Mouse (Mus musculus): ENCODE measurements around the gene Olfr1135. TPM values are rescaled to one million over a fixed set of nuclear protein-coding genes. Genes with fewer than 3 reads are reported as not detected.

Olfr1135 gene
- total RNA-seq (2021): not detected
- long read RNA-seq, experiment 1: 0 reads
- long read RNA-seq, experiment 2: 0 reads

GRCm38 (mm10) chr2:87673564-87673963 lies at the start of gene Olfr1135:
TSS of gene Olfr1135 (minus strand) at chr2:87673664.
- no peak for DNase-seq
- intact Hi-C loops (cut with DNase I): no loop called here

- DNase-seq: no peak
- intact Hi-C loops (cut with DNase I): no loop called here
Observed at GRCm38 (mm10) chr2:87713079-87713478, 39.6 kb upstream of the Olfr1135 start, which contains the start of gene Olfr1137. TSS of gene Olfr1137 (minus strand) at chr2:87713179.

- DNase-seq: no peak
- intact Hi-C loops (cut with DNase I): no loop called here
Observed at GRCm38 (mm10) chr2:87693847-87694246, 20.4 kb upstream of the Olfr1135 start, which contains the start of gene Olfr1136. TSS of gene Olfr1136 (minus strand) at chr2:87693947.

- intact Hi-C loops (cut with DNase I): no loop called here
- no peak for DNase-seq
Observed at GRCm38 (mm10) chr2:87658360-87658759, 15.1 kb downstream of the Olfr1135 start, which contains the start of gene Olfr1134. TSS of gene Olfr1134 (minus strand) at chr2:87658460.

GRCm38 (mm10) chr2:87647274-87647673 lies 26.2 kb downstream of the Olfr1135 start, which contains the start of gene Olfr1133:
TSS of gene Olfr1133 (minus strand) at chr2:87647374.
- no peak for DNase-seq
- intact Hi-C loops (cut with DNase I): no loop called here

- DNase-seq: no peak
Observed at GRCm38 (mm10) chr2:87642441-87642840, 31.0 kb downstream of the Olfr1135 start.

GRCm38 (mm10) chr2:87637435-87637834 lies 36.0 kb downstream of the Olfr1135 start, which contains the start of gene Olfr1132:
TSS of gene Olfr1132 (minus strand) at chr2:87637535.
- DNase-seq: no peak
- intact Hi-C loops (cut with DNase I): no loop called here

More at GRCm38 (mm10) chr2:87642441-87642840, 31.0 kb downstream of the Olfr1135 start:
- intact Hi-C loops (cut with DNase I): no loop called here

- intact Hi-C loops (cut with DNase I): no loop called here
- no peak for DNase-seq
Observed at GRCm38 (mm10) chr2:87626804-87627203, 46.7 kb downstream of the Olfr1135 start, which contains the start of gene Olfr1131. TSS of gene Olfr1131 (plus strand) at chr2:87627104.

Other genes with a start within 250 kb of the Olfr1135 start
- not detected for gene Olfr1124, start 243.4 kb downstream of the Olfr1135 start, total RNA-seq (2021)
- gene Olfr1126, start 219.7 kb downstream of the Olfr1135 start, total RNA-seq (2021): not detected
- not detected for gene Pramel7, start 176.6 kb downstream of the Olfr1135 start, total RNA-seq (2021)
- not detected for gene Pramel6, start 167.1 kb downstream of the Olfr1135 start, total RNA-seq (2021)
- gene Olfr153, start 141.9 kb downstream of the Olfr1135 start, total RNA-seq (2021): not detected
- not detected for gene Olfr1128, start 128.1 kb downstream of the Olfr1135 start, total RNA-seq (2021)
- gene Olfr1129, start 99.8 kb downstream of the Olfr1135 start, total RNA-seq (2021): not detected
- gene Olfr1130, start 67.5 kb downstream of the Olfr1135 start, total RNA-seq (2021): not detected
- gene Olfr1131, start 46.6 kb downstream of the Olfr1135 start, total RNA-seq (2021): not detected
- not detected for gene Olfr1132, start 36.1 kb downstream of the Olfr1135 start, total RNA-seq (2021)
- gene Olfr1133, start 26.3 kb downstream of the Olfr1135 start, total RNA-seq (2021): not detected
- not detected for gene Olfr1134, start 15.2 kb downstream of the Olfr1135 start, total RNA-seq (2021)
- not detected for gene Olfr1136, start 20.3 kb upstream of the Olfr1135 start, total RNA-seq (2021)
- not detected for gene Olfr1137, start 39.5 kb upstream of the Olfr1135 start, total RNA-seq (2021)
- not detected for gene Olfr1138, start 66.3 kb upstream of the Olfr1135 start, total RNA-seq (2021)
- not detected for gene Olfr1140, start 70.1 kb upstream of the Olfr1135 start, total RNA-seq (2021)
- not detected for gene Olfr1141, start 80.3 kb upstream of the Olfr1135 start, total RNA-seq (2021)
- gene Olfr152, start 105.8 kb upstream of the Olfr1135 start, total RNA-seq (2021): not detected
- gene Olfr1143, start 126.9 kb upstream of the Olfr1135 start, total RNA-seq (2021): not detected
- not detected for gene Olfr1145, start 136.2 kb upstream of the Olfr1135 start, total RNA-seq (2021)
- not detected for gene Olfr1148, start 156.9 kb upstream of the Olfr1135 start, total RNA-seq (2021)
- gene Olfr1150-ps1, start 170.3 kb upstream of the Olfr1135 start, total RNA-seq (2021): not detected
- not detected for gene Olfr1151, start 182.2 kb upstream of the Olfr1135 start, total RNA-seq (2021)
- gene Olfr1152, start 192.8 kb upstream of the Olfr1135 start, total RNA-seq (2021): not detected
- gene Olfr1153, start 221.3 kb upstream of the Olfr1135 start, total RNA-seq (2021): not detected
- not detected for gene Olfr1154, start 231.5 kb upstream of the Olfr1135 start, total RNA-seq (2021)

Data from gastrocnemius, postnatal 36 days (tissue).